Mouse (Mus musculus) heart, embryonic 11.5 days (tissue): ENCODE results near the gene Dazap2. TPM values are rescaled to one million over a fixed set of nuclear protein-coding genes. Genes with fewer than 3 reads are reported as not detected.

Experiments used
- ATAC-seq: fragments of 200-750 bp; cut with Nextera tagmentation; replicated peaks from 2 replicates; pipeline ENCODE4 v1.8.0; 2017; ENCODE audit warnings: moderate library complexity; ENCODE audit not compliant: insufficient number of reproducible peaks, low FRiP score, low TSS enrichment
- H3K27ac ChIP-seq: fragments of 300-500 bp; sonication (generic); 2 replicates; pipeline ENCODE4 v1.5.1; 2014; ENCODE audit warnings: mild to moderate bottlenecking, low read depth, low read length
- H3K27me3 ChIP-seq: fragments of 300-500 bp; sonication (generic); 2 replicates; pipeline ENCODE4 v1.6.1; 2014; ENCODE audit warnings: mild to moderate bottlenecking, low read length, mixed read lengths; ENCODE audit not compliant: control insufficient read depth, insufficient read depth
- H3K36me3 ChIP-seq: fragments of 300-500 bp; sonication (generic); 2 replicates; pipeline ENCODE4 v1.6.1; 2014; ENCODE audit warnings: mild to moderate bottlenecking, low read length, moderate library complexity, mixed read lengths; ENCODE audit not compliant: control insufficient read depth, insufficient read depth
- H3K4me1 ChIP-seq: fragments of 300-500 bp; sonication (generic); 2 replicates; pipeline ENCODE4 v1.6.1; 2014; ENCODE audit warnings: low read length; ENCODE audit not compliant: control insufficient read depth, insufficient read depth
- H3K4me2 ChIP-seq: fragments of 300-500 bp; sonication (generic); 2 replicates; pipeline ENCODE4 v1.6.1; 2014; ENCODE audit warnings: mild to moderate bottlenecking, moderate library complexity
- H3K4me3 ChIP-seq: fragments of 300-500 bp; sonication (generic); 2 replicates; pipeline ENCODE4 v1.5.1; 2014; ENCODE audit warnings: low read depth, low read length
- H3K9ac ChIP-seq: fragments of 300-500 bp; sonication (generic); 2 replicates; pipeline ENCODE4 v1.6.1; 2014; ENCODE audit warnings: mild to moderate bottlenecking, low read depth, low read length, moderate library complexity
- H3K9me3 ChIP-seq: fragments of 300-500 bp; sonication (generic); replicated peaks from 2 replicates; pipeline ENCODE4 v1.6.1; 2016; ENCODE audit warnings: low read length; ENCODE audit not compliant: control insufficient read depth
- WGBS: fragments of 180-500 bp; shearing (Covaris S2); extraction: QIAGEN DNeasy Blood & Tissue Kit; methylation state at CpG from one replicate; pipeline ENCODE4 v1.1.7; 2014; ENCODE audit not compliant: insufficient replicate concordance; 5-methylcytosine and 5-hydroxymethylcytosine counted together
- polyA plus RNA-seq: library from polyadenylated mRNA; unstranded; fragments of >200 nt; fragmentation: Nextera tagmentation; extraction: Ambion mirVana; gene quantifications from 2 replicates; pipeline ENCODE4 v1.2.1, GENCODE M21; 2014

Dazap2 gene
- 219 and 233 TPM in 2 replicates for polyA plus RNA-seq

DNA sequence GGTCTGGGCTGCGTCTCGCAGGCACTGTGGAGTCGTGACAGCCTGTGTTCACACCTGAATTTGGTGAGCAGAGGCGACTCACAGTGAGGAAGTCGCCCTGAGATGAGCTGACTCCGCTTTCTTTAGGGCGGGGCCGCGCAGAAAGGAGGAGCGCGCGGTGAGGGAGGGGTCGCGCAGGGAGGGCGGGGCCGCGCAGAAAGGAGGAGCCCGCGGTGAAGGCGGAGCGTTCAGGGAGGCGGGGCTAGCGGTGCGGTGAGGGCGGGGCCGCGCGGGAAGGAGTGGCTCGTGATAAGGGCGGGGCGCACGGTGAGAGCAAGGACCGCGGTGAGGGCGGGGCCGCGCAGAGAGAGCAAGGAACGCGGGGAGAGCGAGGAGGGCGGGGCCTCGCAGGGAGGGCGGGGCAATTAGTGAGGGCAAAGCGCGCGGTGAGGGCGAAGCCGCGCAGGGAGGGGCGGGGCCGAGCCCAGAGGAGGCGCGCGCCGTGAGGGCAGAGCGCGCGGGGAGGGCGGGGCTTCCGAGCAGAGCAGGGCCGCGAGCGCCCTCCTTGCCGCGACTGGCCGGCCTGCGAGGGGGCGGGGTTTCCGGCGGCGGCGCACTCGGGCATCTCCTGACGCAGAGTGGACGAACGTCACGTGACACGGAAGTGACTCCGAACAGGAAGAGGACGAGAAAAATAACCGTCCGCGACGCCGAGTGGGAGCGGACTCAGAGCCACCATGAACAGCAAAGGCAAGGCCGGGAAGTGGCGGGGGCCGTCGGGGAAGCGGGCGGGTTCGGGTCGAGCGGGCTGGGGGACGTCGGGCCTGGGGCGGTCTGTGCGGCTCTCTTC is at the start of gene Dazap2:
Dazap2 (plus strand) TSS at position 354 of the 829 bp plus-strand sequence.
- Histone ChIP-seq H3K9ac (peak within 1 kb of the TSS; percentile 98), H3K4me3 (peak within 1 kb of the TSS; percentile 98), H3K4me2 (peak within 1 kb of the TSS; percentile 81), H3K36me3 (peaks cover 18% of the 10 kb centered on the region), H3K9me3 (no peaks in the 10 kb centered on the region), H3K27me3 (no peaks in the 10 kb centered on the region), H3K4me1 (peaks cover 15% of the 10 kb centered on the region), H3K27ac (peak within 1 kb of the TSS; percentile 97)
- under 1% methylated on average over 77 of the region's 99 CpGs for WGBS
- peak; percentile 87 for ATAC-seq

GRCm38 (mm10) chr15:100566531-100566930 is 48.6 kb upstream of the Dazap2 start:
- WGBS = 54% methylated on average over 2 of the region's 2 CpGs
- ATAC-seq = no peak
- Histone ChIP-seq H3K4me1 (no peaks in the 10 kb centered on the region), H3K36me3 (no peaks in the 10 kb centered on the region), H3K4me2 (no peak overlapping the region), H3K9ac (no peak overlapping the region), H3K27me3 (no peaks in the 10 kb centered on the region), H3K27ac (no peak overlapping the region), H3K9me3 (no peaks in the 10 kb centered on the region), H3K4me3 (no peak overlapping the region)

DNA sequence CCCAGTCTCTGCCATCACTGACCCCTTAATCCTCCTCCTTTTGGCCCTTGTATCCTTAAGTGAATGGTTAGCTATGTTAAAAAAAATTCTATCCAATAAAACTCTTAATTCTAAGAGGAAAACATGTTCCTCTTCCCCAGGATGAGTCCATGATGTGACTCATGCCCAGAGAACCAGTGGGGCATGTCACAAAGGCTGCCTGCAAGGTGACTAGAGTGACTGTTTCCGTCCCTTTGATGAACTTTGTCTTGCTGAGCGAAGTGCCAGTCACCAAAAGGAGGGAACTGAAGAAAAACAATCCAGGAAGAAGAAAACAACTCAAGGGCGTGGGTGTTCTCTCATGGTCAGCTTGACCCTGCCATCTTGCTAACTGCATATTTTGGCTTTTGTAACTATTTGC is 45.9 kb upstream of the Dazap2 start:
- WGBS = 73% methylated on average over 3 of the region's 3 CpGs
- H3K4me1 ChIP-seq = peaks cover 5% of the 10 kb centered on the region; the same call in 1 of the 2 replicates
- H3K36me3 ChIP-seq = no peaks in the 10 kb centered on the region
- no peak overlapping the region for H3K4me3 ChIP-seq
- H3K9ac ChIP-seq = no peak overlapping the region
- H3K27me3 ChIP-seq = no peaks in the 10 kb centered on the region
- no peaks in the 10 kb centered on the region for H3K9me3 ChIP-seq
- H3K4me2 ChIP-seq = no peak overlapping the region
- ATAC-seq = no peak
- H3K27ac ChIP-seq = no peak overlapping the region

- no peaks in the 10 kb centered on the region for H3K27me3 ChIP-seq
- 49% methylated on average over 6 of the region's 6 CpGs for WGBS
- ATAC-seq = no peak
- no peak overlapping the region for H3K4me3 ChIP-seq
- H3K36me3 ChIP-seq = no peaks in the 10 kb centered on the region
- H3K9ac ChIP-seq = 0 out of 2 replicates have a peak overlapping the region, but pooled peaks have one; percentile 34
- no peaks in the 10 kb centered on the region for H3K9me3 ChIP-seq
- H3K27ac ChIP-seq = no peak overlapping the region; the same call in 1 of the 2 replicates
- peaks cover 8% of the 10 kb centered on the region; the same call in 1 of the 2 replicates for H3K4me1 ChIP-seq
- H3K4me2 ChIP-seq = no peak overlapping the region
Observed at GRCm38 (mm10) chr15:100573946-100574345, 41.2 kb upstream of the Dazap2 start.

- Histone ChIP-seq H3K36me3 (no peaks in the 10 kb centered on the region), H3K4me2 (no peak overlapping the region), H3K4me1 (peaks cover 8% of the 10 kb centered on the region; the same call in 1 of the 2 replicates), H3K27me3 (no peaks in the 10 kb centered on the region), H3K27ac (no peak overlapping the region), H3K4me3 (no peak overlapping the region), H3K9ac (no peak overlapping the region), H3K9me3 (no peaks in the 10 kb centered on the region)
- WGBS = 58% methylated on average over 2 of the region's 2 CpGs
- ATAC-seq = no peak
Observed at GRCm38 (mm10) chr15:100574378-100574777, 40.8 kb upstream of the Dazap2 start.

GRCm38 (mm10) chr15:100575366-100575765 is 39.8 kb upstream of the Dazap2 start:
- Histone ChIP-seq H3K27me3 (no peaks in the 10 kb centered on the region), H3K4me2 (no peak overlapping the region), H3K36me3 (no peaks in the 10 kb centered on the region), H3K4me1 (peaks cover 8% of the 10 kb centered on the region; the same call in 1 of the 2 replicates), H3K9me3 (no peaks in the 10 kb centered on the region), H3K9ac (no peak overlapping the region), H3K27ac (no peak overlapping the region), H3K4me3 (no peak overlapping the region)
- WGBS = 77% methylated on average over 12 of the region's 12 CpGs
- no peak for ATAC-seq

DNA sequence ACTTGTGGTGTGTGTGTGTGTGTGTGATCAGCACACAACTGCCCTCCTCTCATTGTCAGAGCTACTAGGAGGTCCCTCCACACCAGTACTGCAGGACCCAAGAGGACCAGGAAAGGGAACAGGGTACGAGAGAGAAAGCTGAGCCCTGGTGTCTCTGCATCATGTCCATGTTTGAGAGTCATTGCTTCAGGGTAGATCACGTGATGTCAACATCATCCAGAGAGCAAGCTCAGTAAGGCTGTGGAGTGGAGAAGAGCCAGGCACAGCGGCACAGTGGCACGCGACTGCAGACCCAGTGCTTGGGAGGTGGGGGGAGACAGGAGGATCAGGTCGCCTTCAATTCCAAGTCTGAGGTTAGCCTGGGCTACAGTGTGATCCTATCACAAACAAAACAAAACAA is 38.8 kb upstream of the Dazap2 start:
- Histone ChIP-seq H3K4me3 (no peak overlapping the region), H3K9ac (no peak overlapping the region), H3K36me3 (no peaks in the 10 kb centered on the region), H3K9me3 (no peaks in the 10 kb centered on the region), H3K27ac (no peak overlapping the region), H3K4me1 (peaks cover 8% of the 10 kb centered on the region; the same call in 1 of the 2 replicates), H3K4me2 (no peak overlapping the region), H3K27me3 (no peaks in the 10 kb centered on the region)
- ATAC-seq = no peak
- WGBS = 82% methylated on average over 6 of the region's 6 CpGs

DNA sequence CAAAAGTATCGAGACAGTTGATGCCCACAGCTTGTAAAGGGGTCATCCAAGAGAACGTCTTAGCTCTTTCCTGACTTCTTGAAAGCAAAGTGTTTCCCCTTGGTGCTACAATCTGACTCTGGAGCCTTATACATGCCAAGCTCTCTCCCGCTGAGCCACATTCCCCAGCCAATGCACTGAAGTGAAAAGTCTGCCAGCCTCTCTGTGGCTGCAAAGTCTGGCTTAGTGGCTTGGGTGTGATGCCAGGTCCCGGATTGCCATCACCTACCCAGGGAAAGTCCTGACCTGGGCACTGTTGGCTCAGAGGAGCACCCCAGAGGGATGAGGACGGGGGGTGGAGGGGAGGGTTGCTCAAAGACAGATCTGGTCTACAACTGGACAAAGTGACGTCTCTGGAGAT is 38.3 kb upstream of the Dazap2 start:
- no peak for ATAC-seq

More for the DNA sequence above, 38.3 kb upstream of the Dazap2 start:
- no peaks in the 10 kb centered on the region for H3K9me3 ChIP-seq
- WGBS = 78% methylated on average over 6 of the region's 6 CpGs
- H3K4me3 ChIP-seq = no peak overlapping the region
- H3K27ac ChIP-seq = no peak overlapping the region
- H3K4me1 ChIP-seq = peaks cover 8% of the 10 kb centered on the region; the same call in 1 of the 2 replicates
- H3K27me3 ChIP-seq = no peaks in the 10 kb centered on the region
- H3K4me2 ChIP-seq = no peak overlapping the region
- no peak overlapping the region for H3K9ac ChIP-seq
- H3K36me3 ChIP-seq = no peaks in the 10 kb centered on the region
